Mouse (Mus musculus) right cerebral cortex, postnatal 14 days (tissue): Measurements from ENCODE around the gene Gdf15.
"Not testable (repeated sequence)": the region's sequence is repeated elsewhere in the genome, so short reads cannot be mapped to it uniquely, and the experiment has no call there.

ENCODE experiments used
- DNase-seq: peaks from one replicate; pipeline ENCODE4 v3.0.0; 2022

Gene Gdf15

GRCm38 (mm10) chr8:70602139-70602811 is 30.0 kb downstream of the Gdf15 start:
- no peak for DNase-seq

GRCm38 (mm10) chr8:70601271-70601649 is 31.0 kb downstream of the Gdf15 start:
- peak; percentile 93 for DNase-seq

GRCm38 (mm10) chr8:70600473-70601270 is 31.6 kb downstream of the Gdf15 start:
- peak; percentile 56 for DNase-seq

GRCm38 (mm10) chr8:70599507-70600290 is 32.6 kb downstream of the Gdf15 start:
- no peak for DNase-seq

GRCm38 (mm10) chr8:70598722-70599121 is 33.5 kb downstream of the Gdf15 start:
- no peak for DNase-seq

GRCm38 (mm10) chr8:70598283-70598682 is 34.0 kb downstream of the Gdf15 start:
- peak; percentile 85 for DNase-seq

- DNase-seq, result no peak
These were observed 34.6 kb downstream of the Gdf15 start for GRCm38 (mm10) chr8:70597417-70598272.

GRCm38 (mm10) chr8:70596775-70597416 is 35.4 kb downstream of the Gdf15 start:
- DNase-seq, result peak; percentile 60

GRCm38 (mm10) chr8:70596216-70596615 is 36.0 kb downstream of the Gdf15 start:
- no peak for DNase-seq

GRCm38 (mm10) chr8:70595811-70596210 is 36.4 kb downstream of the Gdf15 start:
- no peak for DNase-seq

- peak; percentile 45 for DNase-seq
These were observed 37.4 kb downstream of the Gdf15 start for GRCm38 (mm10) chr8:70594621-70595564.

GRCm38 (mm10) chr8:70593961-70594609 is 38.2 kb downstream of the Gdf15 start, which contains the start of gene Isyna1:
Gene Isyna1 (plus strand): TSS chr8:70594373.
- DNase-seq, result peak; percentile 69

- DNase-seq, result no peak
These were observed 39.1 kb downstream of the Gdf15 start for GRCm38 (mm10) chr8:70593173-70593572.

- no peak for DNase-seq
These were observed 40.7 kb downstream of the Gdf15 start for GRCm38 (mm10) chr8:70591569-70591968.

- not testable (repeated sequence) for DNase-seq
These were observed 44.3 kb downstream of the Gdf15 start for GRCm38 (mm10) chr8:70587955-70588354.

GRCm38 (mm10) chr8:70585258-70585652 is 47.0 kb downstream of the Gdf15 start:
- DNase-seq, result peak; percentile 55

GRCm38 (mm10) chr8:70584606-70585257 is 47.5 kb downstream of the Gdf15 start:
- DNase-seq, result no peak

- no peak for DNase-seq
These were observed 48.5 kb downstream of the Gdf15 start for GRCm38 (mm10) chr8:70583476-70584387.
